Mouse (Mus musculus) urinary bladder, adult 2 months (tissue): Measurements from ENCODE around the gene Cyp4f13. TPM values are rescaled to one million over a fixed set of nuclear protein-coding genes. Genes with fewer than 3 reads are reported as not detected.

Source experiments
- DNase-seq: peaks from one replicate; pipeline ENCODE4 v3.0.0; 2022; ENCODE audit warnings: low spot score
- polyA plus RNA-seq: library from polyadenylated mRNA; depleted of rRNA; stranded (reverse); fragments of >200 nt; gene quantifications from 2 replicates; pipeline ENCODE4 v1.2.3, GENCODE M21; 2012; rRNA removed

Cyp4f13 gene
- polyA plus RNA-seq: 66.3 and 73.1 TPM in 2 replicates

- peak; percentile 90 for DNase-seq
Measured at GRCm38 (mm10) chr17:32947215-32947914, at the start of gene Cyp4f13. Cyp4f13 (minus strand) TSS chr17:32947402.

GRCm38 (mm10) chr17:32992699-32993474 lies 45.7 kb upstream of the Cyp4f13 start, which contains the start of gene Zfp952:
Zfp952 (plus strand) TSS chr17:32993129.
- peak; percentile 48 for DNase-seq

GRCm38 (mm10) chr17:32991965-32992698 lies 44.9 kb upstream of the Cyp4f13 start:
- no peak for DNase-seq

- no peak for DNase-seq
Measured at GRCm38 (mm10) chr17:32986301-32986700, 39.1 kb upstream of the Cyp4f13 start.

GRCm38 (mm10) chr17:32981361-32981760 lies 34.2 kb upstream of the Cyp4f13 start:
- no peak for DNase-seq

GRCm38 (mm10) chr17:32965623-32966290 lies 18.6 kb upstream of the Cyp4f13 start, which contains the start of gene Zfp472:
Zfp472 (plus strand) TSS chr17:32965814.
- DNase-seq: peak; percentile 72

GRCm38 (mm10) chr17:32965253-32965622 lies 18.0 kb upstream of the Cyp4f13 start:
- DNase-seq: no peak

- DNase-seq: peak; percentile 71
Measured at GRCm38 (mm10) chr17:32951441-32951840, 4.2 kb upstream of the Cyp4f13 start.

- no peak for DNase-seq
Measured at GRCm38 (mm10) chr17:32951006-32951405, 3.8 kb upstream of the Cyp4f13 start.

- DNase-seq: no peak
Measured at GRCm38 (mm10) chr17:32950136-32950535, 2.9 kb upstream of the Cyp4f13 start.

GRCm38 (mm10) chr17:32946716-32947115 lies 486 bp downstream of the Cyp4f13 start:
- no peak for DNase-seq

GRCm38 (mm10) chr17:32944402-32945035 lies 2.7 kb downstream of the Cyp4f13 start:
- no peak for DNase-seq

GRCm38 (mm10) chr17:32943661-32944060 lies 3.5 kb downstream of the Cyp4f13 start:
- no peak for DNase-seq

GRCm38 (mm10) chr17:32939831-32940230 lies 7.4 kb downstream of the Cyp4f13 start:
- DNase-seq: no peak

- no peak for DNase-seq
Measured at GRCm38 (mm10) chr17:32927803-32928202, 19.4 kb downstream of the Cyp4f13 start.

GRCm38 (mm10) chr17:32924658-32925312 lies 22.4 kb downstream of the Cyp4f13 start:
- DNase-seq: peak; percentile 53

- DNase-seq: no peak
Measured at GRCm38 (mm10) chr17:32923681-32924080, 23.5 kb downstream of the Cyp4f13 start.

GRCm38 (mm10) chr17:32919123-32919522 lies 28.1 kb downstream of the Cyp4f13 start:
- no peak for DNase-seq

- DNase-seq: no peak
Measured at GRCm38 (mm10) chr17:32917131-32917530, 30.1 kb downstream of the Cyp4f13 start, which contains the start of gene Cyp4f14. Cyp4f14 (minus strand) TSS chr17:32917342.

GRCm38 (mm10) chr17:32916075-32916474 lies 31.1 kb downstream of the Cyp4f13 start:
- no peak for DNase-seq

GRCm38 (mm10) chr17:32906172-32906571 lies 41.0 kb downstream of the Cyp4f13 start:
- no peak for DNase-seq
